Mouse (Mus musculus) layer of hippocampus, postnatal 25 days (tissue): Measurements from ENCODE around the gene Wls. TPM values are rescaled to one million over a fixed set of nuclear protein-coding genes. Genes with fewer than 3 reads are reported as not detected.

ENCODE experiments used
- DNase-seq, 2 experiments: peaks; one replicate each; pipeline ENCODE4 v3.0.0; 2022; ENCODE audit warnings: mixed read lengths in 2 of 2, low spot score in 1 of 2; ENCODE audit errors: extremely low spot score in 1 of 2
- total RNA-seq, 2 experiments: library from RNA; stranded (reverse); gene quantifications; 2 replicates each; pipeline ENCODE4 v1.2.3; 2021

Gene Wls
- 10 to 100 TPM; 19.8 to 24.5 TPM for total RNA-seq

GRCm38 (mm10) chr3:159839481-159839880, at the start of gene Wls:
Wls (plus strand) TSS chr3:159839672.
- DNase-seq: peak; percentile 37 to 51

GRCm38 (mm10) chr3:159789781-159790180, 49.7 kb upstream of the Wls start:
- DNase-seq: no peak

- no peak for DNase-seq
Observed at GRCm38 (mm10) chr3:159831535-159831934, 7.9 kb upstream of the Wls start.

GRCm38 (mm10) chr3:159840002-159840816, 737 bp downstream of the Wls start:
- peak; percentile 16 to 27 for DNase-seq

GRCm38 (mm10) chr3:159840817-159841390, 1.4 kb downstream of the Wls start:
- peak in 1 of 2 experiments; percentile 11 for DNase-seq

- no peak for DNase-seq
Observed at GRCm38 (mm10) chr3:159841458-159841857, 2.0 kb downstream of the Wls start.

- DNase-seq: no peak
Observed at GRCm38 (mm10) chr3:159843135-159843534, 3.7 kb downstream of the Wls start.

- no peak for DNase-seq
Observed at GRCm38 (mm10) chr3:159847410-159848016, 8.0 kb downstream of the Wls start.

GRCm38 (mm10) chr3:159848156-159848555, 8.7 kb downstream of the Wls start:
- DNase-seq: no peak

GRCm38 (mm10) chr3:159851476-159851875, 12.0 kb downstream of the Wls start:
- DNase-seq: no peak

- no peak for DNase-seq
Observed at GRCm38 (mm10) chr3:159851980-159852379, 12.5 kb downstream of the Wls start.

GRCm38 (mm10) chr3:159857112-159857511, 17.6 kb downstream of the Wls start:
- no peak for DNase-seq

- no peak for DNase-seq
Observed at GRCm38 (mm10) chr3:159865691-159866090, 26.2 kb downstream of the Wls start.

- DNase-seq: no peak
Observed at GRCm38 (mm10) chr3:159878983-159879382, 39.5 kb downstream of the Wls start.

GRCm38 (mm10) chr3:159883325-159883724, 43.9 kb downstream of the Wls start:
- no peak for DNase-seq

- no peak for DNase-seq
Observed at GRCm38 (mm10) chr3:159884802-159885201, 45.3 kb downstream of the Wls start.

- peak; percentile 52 to 58 for DNase-seq
Observed at GRCm38 (mm10) chr3:159885271-159885670, 45.8 kb downstream of the Wls start.

GRCm38 (mm10) chr3:159885781-159886400, 46.4 kb downstream of the Wls start:
- no peak for DNase-seq

- no peak for DNase-seq
Observed at GRCm38 (mm10) chr3:159890176-159891056, 50.9 kb downstream of the Wls start.
